Comparison of ENCODE assay signal across 8 mouse cellular contexts in the genomic region with DNA sequence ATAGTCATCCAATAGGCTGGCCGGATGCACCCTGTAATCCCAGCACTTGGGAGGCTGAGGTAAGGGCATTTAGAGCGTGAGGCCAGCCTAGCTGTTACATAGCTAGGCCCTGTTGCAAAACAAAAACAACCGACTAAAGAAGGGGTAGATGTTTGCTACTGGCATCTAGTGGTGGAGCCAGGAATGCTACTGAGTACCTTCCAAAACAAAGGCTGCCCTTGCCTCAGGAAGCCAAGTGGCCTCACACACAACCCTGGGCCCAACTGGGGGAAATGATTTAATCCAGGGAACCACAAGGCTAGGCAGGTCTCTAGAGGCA. TPM values are rescaled to one million over a fixed set of nuclear protein-coding genes. Genes with fewer than 3 reads are reported as not detected.
DNase-seq lines count a peak whose midpoint lies in the region; ATAC-seq and TF ChIP-seq lines count a peak whose summit lies in the region.

No protein-coding gene starts in this region.

- peak; percentile 67 for TF ChIP-seq CTCF in gastrocnemius, adult 2 months (IDR thresholded peaks at IDR 0.05)
- peak; percentile 40; the same call in 1 of the 2 replicates for TF ChIP-seq CTCF in bone marrow, adult 2 months (IDR thresholded peaks at IDR 0.05; ENCODE audit: control insufficient read depth, insufficient read depth, low read length)

- H3K27me3 ChIP-seq in heart, embryonic 12.5 days (replicated peaks): peaks cover 5% of the 10 kb centered on the region; the same call in 1 of the 2 replicates

- H3K4me3 ChIP-seq in gastrocnemius, adult 2 months: no peak overlapping the region; the same call in 1 of the 2 replicates
- H3K4me3 ChIP-seq in bone marrow, adult 2 months (replicated peaks; ENCODE audit: control insufficient read depth, low read depth, low read length): no peak overlapping the region
- H3K4me3 ChIP-seq in heart, embryonic 12.5 days: no peak overlapping the region

- WGBS in bone marrow, adult 2 months: 9% methylated on average over 3 of the region's 3 CpGs
- WGBS in heart, embryonic 12.5 days: 21% methylated on average over 3 of the region's 3 CpGs

- intact Hi-C loops in gastrocnemius, adult 2 months (cut with DNase I): no loop called here
- intact Hi-C loops in gastrocnemius, postnatal 36 days (cut with DNase I): no loop called here

- peaks cover 5% of the 10 kb centered on the region; the same call in 1 of the 2 replicates for H3K36me3 ChIP-seq in heart, embryonic 12.5 days

- peaks cover 21% of the 10 kb centered on the region for H3K4me1 ChIP-seq in bone marrow, adult 2 months (ENCODE audit: control insufficient read depth, insufficient read depth, low read length)
- H3K4me1 ChIP-seq in heart, embryonic 12.5 days (replicated peaks): peaks cover 92% of the 10 kb centered on the region

- peak overlapping the region; percentile 71; the same call in 1 of the 2 replicates for H3K9ac ChIP-seq in heart, embryonic 12.5 days

- TF ChIP-seq POLR2A in bone marrow, adult 2 months (IDR thresholded peaks at IDR 0.05; ENCODE audit: borderline replicate concordance, control insufficient read depth, low read depth, low read length): no peak

- peak; percentile 78 for DNase-seq in gastrocnemius, adult 2 months
- DNase-seq in gastrocnemius, postnatal 36 days: no peak
- peak; percentile 65 for DNase-seq in kidney, postnatal 10 days
- DNase-seq in spleen, adult 12 weeks (ENCODE audit: low spot score): no peak
- DNase-seq in natural killer cell, adult 2 months (ENCODE audit: low spot score in 2 of 2): no peak

- H3K9me3 ChIP-seq in heart, embryonic 12.5 days (replicated peaks): no peaks in the 10 kb centered on the region

- H3K4me2 ChIP-seq in heart, embryonic 12.5 days: peak overlapping the region; percentile 63

- peak; percentile 6; the same call in 1 of the 2 replicates for ATAC-seq in heart, embryonic 12.5 days (ENCODE audit: insufficient number of reproducible peaks, low FRiP score)
- ATAC-seq in megakaryocyte progenitor cell, adult 5-6 weeks (replicated peaks; ENCODE audit: poor library complexity): peak; percentile 30

- H3K27ac ChIP-seq in gastrocnemius, adult 2 months: peak overlapping the region; percentile 96
- peak overlapping the region; percentile 87 for H3K27ac ChIP-seq in bone marrow, adult 2 months (ENCODE audit: control insufficient read depth, insufficient read depth, low read depth, low read length, poor library complexity)
- H3K27ac ChIP-seq in heart, embryonic 12.5 days (ENCODE audit: poor library complexity, severe bottlenecking): peak overlapping the region; percentile 78

RNA-seq across cellular contexts. Expression of gene G430095P16Rik, which starts 3.1 kb away (rescaled TPM):
- total RNA-seq in gastrocnemius, adult 2 months (2021): under 1 TPM; 0.36 to 0.78 TPM
- 1 to 10 TPM in 1 of 2 experiments, not detected in 1; 1.0 TPM for total RNA-seq in gastrocnemius, postnatal 36 days (2021)
- 12.0 and 27.2 TPM in 2 replicates for polyA plus RNA-seq in bone marrow, adult 2 months (2011; ENCODE audit: insufficient read depth, insufficient read length, low replicate concordance, missing spikeins)
- polyA plus RNA-seq in heart, embryonic 12.5 days (2016; fragmentation: Nextera tagmentation; extraction: Ambion mirVana): 5.4 and 6.9 TPM in 2 replicates
- total RNA-seq in megakaryocyte progenitor cell, adult 5-6 weeks (2015): 12.2 and 15.2 TPM in 2 replicates
- 3.7 and 8.5 TPM in 2 replicates for total RNA-seq in megakaryocyte progenitor cell, adult 5-6 weeks (2017)

RNA-seq across cellular contexts. Expression of gene Lyl1, which starts 24.6 kb away (rescaled TPM):
- total RNA-seq in gastrocnemius, adult 2 months (2021): 1 to 10 TPM; 1.1 to 1.3 TPM
- total RNA-seq in gastrocnemius, postnatal 36 days (2021): 1 to 10 TPM in 1 of 2 experiments, under 1 TPM in 1; 0.96 to 1.4 TPM
- 59.2 and 125 TPM in 2 replicates for polyA plus RNA-seq in bone marrow, adult 2 months (2011; ENCODE audit: insufficient read depth, insufficient read length, low replicate concordance, missing spikeins)
- 18.1 and 19.7 TPM in 2 replicates for polyA plus RNA-seq in heart, embryonic 12.5 days (2016; fragmentation: Nextera tagmentation; extraction: Ambion mirVana)
- total RNA-seq in megakaryocyte progenitor cell, adult 5-6 weeks (2015): 56.3 and 72.0 TPM in 2 replicates
- 58.0 and 65.6 TPM in 2 replicates for total RNA-seq in megakaryocyte progenitor cell, adult 5-6 weeks (2017)

RNA-seq across cellular contexts. Expression of gene Nacc1, which starts 38.2 kb away (rescaled TPM):
- 10 to 100 TPM; 18.7 to 24.3 TPM for total RNA-seq in gastrocnemius, adult 2 months (2021)
- total RNA-seq in gastrocnemius, postnatal 36 days (2021): 10 to 100 TPM; 18.1 to 20.1 TPM
- polyA plus RNA-seq in bone marrow, adult 2 months (2011; ENCODE audit: insufficient read depth, insufficient read length, low replicate concordance, missing spikeins): 14.6 and 26.2 TPM in 2 replicates
- 20.9 and 21.3 TPM in 2 replicates for polyA plus RNA-seq in heart, embryonic 12.5 days (2016; fragmentation: Nextera tagmentation; extraction: Ambion mirVana)
- 71.6 and 77.1 TPM in 2 replicates for total RNA-seq in megakaryocyte progenitor cell, adult 5-6 weeks (2015)
- 50.9 and 53.5 TPM in 2 replicates for total RNA-seq in megakaryocyte progenitor cell, adult 5-6 weeks (2017)

RNA-seq across cellular contexts. Expression of gene Trmt1, which starts 39.8 kb away (rescaled TPM):
- total RNA-seq in gastrocnemius, adult 2 months (2021): 10 to 100 TPM; 45.6 to 57.5 TPM
- 10 to 100 TPM; 39.8 to 43.3 TPM for total RNA-seq in gastrocnemius, postnatal 36 days (2021)
- polyA plus RNA-seq in bone marrow, adult 2 months (2011; ENCODE audit: insufficient read depth, insufficient read length, low replicate concordance, missing spikeins): 78.9 and 134 TPM in 2 replicates
- 46.2 and 49.5 TPM in 2 replicates for polyA plus RNA-seq in heart, embryonic 12.5 days (2016; fragmentation: Nextera tagmentation; extraction: Ambion mirVana)
- total RNA-seq in megakaryocyte progenitor cell, adult 5-6 weeks (2015): 56.0 and 64.4 TPM in 2 replicates
- total RNA-seq in megakaryocyte progenitor cell, adult 5-6 weeks (2017): 82.2 and 84.4 TPM in 2 replicates

Comparison
In these comparisons a context has a peak if more than half of its experiments do, and no peak if none do; other contexts are left out.
1. DNase-seq: peak in gastrocnemius, adult 2 months (single experiment) and kidney, postnatal 10 days (single experiment); none in gastrocnemius, postnatal 36 days (0 of 2), spleen, adult 12 weeks (single experiment) and natural killer cell, adult 2 months (0 of 2).
2. RNA of gene Lyl1, which starts 24.6 kb away (total RNA-seq): 56.3 to 72.0 TPM in megakaryocyte progenitor cell, adult 5-6 weeks; 0.96 to 1.4 TPM in gastrocnemius, postnatal 36 days and 1.1 to 1.3 TPM in gastrocnemius, adult 2 months; every median in the first group is over 10 times any median in the second.
3. Peak in every context shown above with its lines, with median percentiles within 50 percentile points of each other: H3K27ac ChIP-seq.